10 mouse cellular contexts compared by ENCODE assay signal in genomic region chr14:45453538-45454233, GRCm38 (mm10). TPM values are rescaled to one million over a fixed set of nuclear protein-coding genes. Genes with fewer than 3 reads are reported as not detected.
DNase-seq lines count a peak whose midpoint lies in the region; ATAC-seq and TF ChIP-seq lines count a peak whose summit lies in the region.
"Had no signal": no experiment of that assay in that cellular context is flagged by ENCODE, and none has a peak within 500 bp of the region (broad histone marks: within the 10 kb centered on the region; RNA-seq: fewer than 3 reads in every experiment).

No protein-coding gene starts in this region.

- H3K4me3 ChIP-seq in hindbrain, embryonic 10.5 days: no peak overlapping the region
- H3K4me3 ChIP-seq in hindbrain, embryonic 16.5 days (ENCODE audit: low read length): no peak overlapping the region
- no peak overlapping the region for H3K4me3 ChIP-seq in heart, embryonic 13.5 days
- no peak overlapping the region for H3K4me3 ChIP-seq in forebrain, postnatal 0 days (ENCODE audit: low read depth, low read length)
- H3K4me3 ChIP-seq: hindbrain, embryonic 15.5 days had no signal

- H3K4me2 ChIP-seq in hindbrain, embryonic 16.5 days (ENCODE audit: low read length): no peak overlapping the region
- no peak overlapping the region for H3K4me2 ChIP-seq in heart, embryonic 13.5 days
- no peak overlapping the region for H3K4me2 ChIP-seq in forebrain, postnatal 0 days (ENCODE audit: low read depth)
- H3K4me2 ChIP-seq: hindbrain, embryonic 15.5 days had no signal

- TF ChIP-seq CTCF in forebrain, postnatal 0 days (IDR thresholded peaks at IDR 0.05; ENCODE audit: low read depth): no peak

- ATAC-seq in hindbrain, embryonic 16.5 days: no peak
- no peak for ATAC-seq in heart, embryonic 13.5 days (ENCODE audit: extremely low read depth, insufficient number of reproducible peaks, low FRiP score, low TSS enrichment)
- no peak for ATAC-seq in megakaryocyte progenitor cell, adult 5-6 weeks (replicated peaks; ENCODE audit: poor library complexity)
- ATAC-seq in forebrain, postnatal 0 days: no peak

- no peaks in the 10 kb centered on the region for H3K27me3 ChIP-seq in hindbrain, embryonic 10.5 days (ENCODE audit: insufficient read depth, poor library complexity, severe bottlenecking)
- no peaks in the 10 kb centered on the region for H3K27me3 ChIP-seq in hindbrain, embryonic 16.5 days (replicated peaks; ENCODE audit: control insufficient read depth, insufficient read depth, low read length)
- no peaks in the 10 kb centered on the region for H3K27me3 ChIP-seq in heart, embryonic 13.5 days (replicated peaks)
- no peaks in the 10 kb centered on the region for H3K27me3 ChIP-seq in forebrain, postnatal 0 days (ENCODE audit: insufficient read depth, low read length)
- H3K27me3 ChIP-seq: hindbrain, embryonic 15.5 days had no signal

- H3K4me1 ChIP-seq in hindbrain, embryonic 10.5 days (replicated peaks): peaks cover 54% of the 10 kb centered on the region
- peaks cover 10% of the 10 kb centered on the region; the same call in 1 of the 2 replicates for H3K4me1 ChIP-seq in hindbrain, embryonic 16.5 days (ENCODE audit: control insufficient read depth, insufficient read depth, low read depth, low read length)
- H3K4me1 ChIP-seq in heart, embryonic 13.5 days: peaks cover 70% of the 10 kb centered on the region
- H3K4me1 ChIP-seq in forebrain, postnatal 0 days (ENCODE audit: insufficient read depth): peaks cover 7% of the 10 kb centered on the region; the same call in 1 of the 2 replicates

- 74% methylated on average over 5 of the region's 5 CpGs for WGBS in hindbrain, embryonic 10.5 days
- WGBS in hindbrain, embryonic 16.5 days: 69% methylated on average over 5 of the region's 5 CpGs
- 57% methylated on average over 5 of the region's 5 CpGs for WGBS in heart, embryonic 13.5 days
- WGBS in forebrain, postnatal 0 days: 67% methylated on average over 5 of the region's 5 CpGs

- no peak overlapping the region for H3K9ac ChIP-seq in hindbrain, embryonic 16.5 days (ENCODE audit: low read depth, low read length)
- peak overlapping the region; percentile 68 for H3K9ac ChIP-seq in heart, embryonic 13.5 days
- no peak overlapping the region for H3K9ac ChIP-seq in forebrain, postnatal 0 days
- H3K9ac ChIP-seq: hindbrain, embryonic 15.5 days had no signal

- peak overlapping the region; percentile 71 for H3K27ac ChIP-seq in hindbrain, embryonic 10.5 days
- no peak overlapping the region for H3K27ac ChIP-seq in hindbrain, embryonic 16.5 days (ENCODE audit: low read depth, low read length)
- H3K27ac ChIP-seq in heart, embryonic 13.5 days (replicated peaks): peak overlapping the region; percentile 88
- no peak overlapping the region for H3K27ac ChIP-seq in forebrain, postnatal 0 days (ENCODE audit: low read depth, low read length)
- H3K27ac ChIP-seq: macrophage had no signal

- no peaks in the 10 kb centered on the region for H3K9me3 ChIP-seq in hindbrain, embryonic 10.5 days
- no peaks in the 10 kb centered on the region for H3K9me3 ChIP-seq in hindbrain, embryonic 16.5 days (ENCODE audit: control insufficient read depth, low read length)
- H3K9me3 ChIP-seq in heart, embryonic 13.5 days: no peaks in the 10 kb centered on the region
- no peaks in the 10 kb centered on the region for H3K9me3 ChIP-seq in forebrain, postnatal 0 days (ENCODE audit: low read length)
- H3K9me3 ChIP-seq: hindbrain, embryonic 15.5 days had no signal

- DNase-seq in hindbrain, embryonic 10.5 days (ENCODE audit: low spot score): no peak
- peak; percentile 60 for DNase-seq in kidney, postnatal 14 days
- DNase-seq in retina, postnatal 1 day: peak; percentile 54
- no peak for DNase-seq in adrenal gland, postnatal 4 days (ENCODE audit: low spot score in 2 of 2)
- DNase-seq in forebrain, postnatal 0 days: no peak

- H3K36me3 ChIP-seq in hindbrain, embryonic 10.5 days: peaks cover 14% of the 10 kb centered on the region
- no peaks in the 10 kb centered on the region for H3K36me3 ChIP-seq in hindbrain, embryonic 16.5 days (ENCODE audit: control insufficient read depth, insufficient read depth, low read length)
- peaks cover 19% of the 10 kb centered on the region for H3K36me3 ChIP-seq in heart, embryonic 13.5 days
- H3K36me3 ChIP-seq in forebrain, postnatal 0 days (ENCODE audit: insufficient read depth): peaks cover 3% of the 10 kb centered on the region; the same call in 1 of the 2 replicates
- H3K36me3 ChIP-seq: hindbrain, embryonic 15.5 days had no signal

RNA-seq across cellular contexts. Expression of gene Gnpnat1, which starts 49.0 kb away (rescaled TPM):
- polyA plus RNA-seq in hindbrain, embryonic 10.5 days (2016; fragmentation: Nextera tagmentation; extraction: Ambion mirVana): 38.6 and 46.1 TPM in 2 replicates
- polyA plus RNA-seq in hindbrain, embryonic 16.5 days (2015; fragmentation: Nextera tagmentation; extraction: Ambion mirVana): 28.5 and 30.4 TPM in 2 replicates
- polyA plus RNA-seq in heart, embryonic 13.5 days (2015; fragmentation: Nextera tagmentation; extraction: Ambion mirVana): 28.6 and 30.0 TPM in 2 replicates
- total RNA-seq in megakaryocyte progenitor cell, adult 5-6 weeks (2015): 49.7 and 54.0 TPM in 2 replicates
- total RNA-seq in megakaryocyte progenitor cell, adult 5-6 weeks (2017): 22.7 and 34.2 TPM in 2 replicates
- total RNA-seq in adrenal gland, postnatal 4 days (2021): 10 to 100 TPM; 30.7 to 31.5 TPM
- total RNA-seq in forebrain, postnatal 0 days (2014; rRNA removed): 23.6 and 31.1 TPM in 2 replicates
- 14.9 and 19.2 TPM in 2 replicates for polyA plus RNA-seq in forebrain, postnatal 0 days (2015; fragmentation: Nextera tagmentation; extraction: Ambion mirVana)

Comparison
In these comparisons a context has a peak if more than half of its experiments do, and no peak if none do; other contexts are left out.
1. H3K27ac ChIP-seq: peak in hindbrain, embryonic 10.5 days (single experiment) and heart, embryonic 13.5 days (single experiment); none in hindbrain, embryonic 16.5 days (single experiment) and forebrain, postnatal 0 days (single experiment).
2. DNase-seq: peak in kidney, postnatal 14 days (single experiment) and retina, postnatal 1 day (single experiment); none in hindbrain, embryonic 10.5 days (single experiment), adrenal gland, postnatal 4 days (0 of 2) and forebrain, postnatal 0 days (single experiment).